Mouse (Mus musculus) c-Kit-positive CD71-negative TER-119-negative erythroid progenitor cells, embryonic 14.5 days (primary cell): Measurements from ENCODE around the gene Tmco5b.

Source experiments
- DNase-seq: peaks from one replicate; pipeline ENCODE4 v3.0.0-alpha.2; 2013; ENCODE audit warnings: low read depth

Gene Tmco5b

GRCm38 (mm10) chr2:113285432-113285831 is at the start of gene Tmco5b:
TSS of gene Tmco5b (plus strand) at chr2:113285732.
- DNase-seq = no peak

- DNase-seq = no peak
Observed at GRCm38 (mm10) chr2:113236993-113237392, 48.5 kb upstream of the Tmco5b start.

- no peak for DNase-seq
Observed at GRCm38 (mm10) chr2:113238871-113239270, 46.7 kb upstream of the Tmco5b start.

GRCm38 (mm10) chr2:113302349-113303239 is 17.1 kb downstream of the Tmco5b start:
- DNase-seq = no peak

- DNase-seq = no peak
Observed at GRCm38 (mm10) chr2:113303240-113303538, 17.7 kb downstream of the Tmco5b start.

- no peak for DNase-seq
Observed at GRCm38 (mm10) chr2:113305339-113305738, 19.8 kb downstream of the Tmco5b start.

GRCm38 (mm10) chr2:113311211-113311610 is 25.7 kb downstream of the Tmco5b start:
- DNase-seq = no peak

GRCm38 (mm10) chr2:113323016-113323415 is 37.5 kb downstream of the Tmco5b start:
- no peak for DNase-seq

GRCm38 (mm10) chr2:113333799-113334541 is 48.4 kb downstream of the Tmco5b start:
- DNase-seq = no peak

- no peak for DNase-seq
Observed at GRCm38 (mm10) chr2:113335561-113336294, 50.2 kb downstream of the Tmco5b start.

GRCm38 (mm10) chr2:113344536-113344935 is 59.0 kb downstream of the Tmco5b start:
- no peak for DNase-seq
